Mouse (Mus musculus) adrenal gland (tissue): Measurements from ENCODE around the gene Pkib.

Source experiments
- intact Hi-C: fragments of 180-260 bp; cut with DNase I; formaldehyde crosslinking; loops from one replicate; pipeline ENCODE4 v1.15.1; 2025
- long read RNA-seq, 2 experiments: library from polyadenylated mRNA; unstranded; transcript quantifications; one replicate each; pipeline ENCODE4 v2.0.0; 2020; ENCODE audit warnings: borderline replicate concordance in 1 of 2; ENCODE audit not compliant: insufficient replicate concordance in 1 of 2

The Pkib gene
- long read RNA-seq, experiment 1, full-length matches to known transcripts = 2 of 2 reads
- long read RNA-seq, experiment 1, partial matches to known transcripts = 0 of 2 reads
- long read RNA-seq, experiment 1, other reads (novel, unspliced or antisense) = 0 of 2 reads
- long read RNA-seq, experiment 2, partial matches to known transcripts = 1 of 1 reads
- long read RNA-seq, experiment 2, other reads (novel, unspliced or antisense) = 0 of 1 reads

DNA sequence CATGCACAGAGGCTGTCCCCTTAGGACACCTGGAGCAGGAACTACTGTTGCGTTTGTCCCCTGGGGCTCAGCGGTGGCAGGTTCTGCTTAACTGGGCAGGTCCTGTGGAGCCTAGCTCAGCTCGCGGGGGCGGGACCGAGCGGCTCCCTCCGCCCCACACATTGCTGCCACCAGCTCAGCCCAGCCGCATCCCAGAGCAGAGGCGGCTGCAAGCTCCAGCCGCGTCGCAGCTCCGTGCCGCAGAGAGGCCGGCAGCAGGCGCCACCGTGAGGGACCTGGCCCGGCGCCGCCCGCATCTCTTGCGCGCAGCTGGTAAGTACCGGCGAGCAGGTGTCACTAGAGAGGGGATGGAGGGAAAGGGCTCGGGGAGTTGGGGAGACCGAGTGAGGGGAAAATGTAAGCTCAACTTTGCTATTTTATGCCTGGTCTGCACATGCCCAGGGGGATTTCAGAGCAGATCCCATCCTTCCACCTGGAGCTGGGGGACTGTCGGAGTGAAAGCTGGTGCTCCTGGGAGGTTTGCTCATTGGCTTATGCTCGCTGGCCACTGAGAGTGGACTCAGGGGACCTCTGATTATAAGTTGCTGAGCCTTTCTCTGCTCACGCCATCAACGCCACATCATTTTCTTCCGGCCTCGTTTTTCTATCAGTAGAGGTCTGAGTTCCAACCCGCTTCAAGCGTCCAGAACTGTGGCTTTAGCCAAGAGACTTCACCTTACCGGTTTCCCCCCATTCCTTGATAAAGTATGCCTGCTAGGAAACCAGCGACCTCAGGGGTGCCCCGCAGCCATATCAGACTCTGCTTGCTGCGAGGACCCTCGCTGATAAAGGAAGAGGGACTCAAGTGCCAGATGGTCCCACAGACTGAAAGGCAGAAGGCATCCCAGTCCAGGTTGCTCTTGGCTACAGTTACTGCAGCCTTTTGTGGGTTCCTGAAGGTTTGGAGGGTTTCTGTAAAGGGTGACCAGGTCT, at the start of gene Pkib:
TSS of gene Pkib (plus strand) at position 86 of the 972 bp plus-strand sequence.
- intact Hi-C loops = no loop called here

- intact Hi-C loops = no loop called here
These were observed 47.9 kb upstream of the Pkib start for GRCm38 (mm10) chr10:57583927-57584326.

- intact Hi-C loops = no loop called here
These were observed 37.5 kb upstream of the Pkib start for GRCm38 (mm10) chr10:57594266-57594665.

GRCm38 (mm10) chr10:57597172-57597571, 34.6 kb upstream of the Pkib start:
- intact Hi-C loops = no loop called here

GRCm38 (mm10) chr10:57602951-57603350, 28.8 kb upstream of the Pkib start:
- intact Hi-C loops = no loop called here

- intact Hi-C loops = no loop called here
These were observed 8.5 kb upstream of the Pkib start for GRCm38 (mm10) chr10:57623311-57623710.

GRCm38 (mm10) chr10:57627773-57628172, 4.0 kb upstream of the Pkib start:
- intact Hi-C loops = no loop called here

GRCm38 (mm10) chr10:57630557-57630956, 1.2 kb upstream of the Pkib start:
- intact Hi-C loops = no loop called here

DNA sequence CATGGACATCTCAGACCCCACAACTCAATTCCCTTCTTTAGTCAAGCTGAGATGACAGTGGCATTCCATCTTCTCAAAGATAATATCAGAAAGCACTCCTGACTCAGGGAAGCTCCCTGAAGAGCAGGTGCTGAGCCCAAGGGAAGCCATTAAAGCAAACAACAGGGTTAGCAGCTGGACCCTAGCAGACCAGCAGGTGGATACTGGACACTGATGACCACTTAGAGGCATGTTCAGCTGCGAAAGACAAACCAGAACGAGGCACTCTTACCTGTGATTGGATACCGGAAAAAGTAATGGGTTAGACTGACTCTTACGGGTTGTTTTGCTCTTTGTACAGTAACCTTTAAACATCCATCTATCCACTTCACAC, 1.1 kb downstream of the Pkib start:
- intact Hi-C loops = no loop called here

GRCm38 (mm10) chr10:57636970-57637369, 5.2 kb downstream of the Pkib start:
- intact Hi-C loops = no loop called here

GRCm38 (mm10) chr10:57638250-57638649, 6.5 kb downstream of the Pkib start:
- intact Hi-C loops = no loop called here

GRCm38 (mm10) chr10:57639540-57639939, 7.8 kb downstream of the Pkib start:
- intact Hi-C loops = no loop called here

GRCm38 (mm10) chr10:57653297-57653696, 21.5 kb downstream of the Pkib start:
- intact Hi-C loops = no loop called here

GRCm38 (mm10) chr10:57660505-57660904, 28.7 kb downstream of the Pkib start:
- intact Hi-C loops = no loop called here

DNA sequence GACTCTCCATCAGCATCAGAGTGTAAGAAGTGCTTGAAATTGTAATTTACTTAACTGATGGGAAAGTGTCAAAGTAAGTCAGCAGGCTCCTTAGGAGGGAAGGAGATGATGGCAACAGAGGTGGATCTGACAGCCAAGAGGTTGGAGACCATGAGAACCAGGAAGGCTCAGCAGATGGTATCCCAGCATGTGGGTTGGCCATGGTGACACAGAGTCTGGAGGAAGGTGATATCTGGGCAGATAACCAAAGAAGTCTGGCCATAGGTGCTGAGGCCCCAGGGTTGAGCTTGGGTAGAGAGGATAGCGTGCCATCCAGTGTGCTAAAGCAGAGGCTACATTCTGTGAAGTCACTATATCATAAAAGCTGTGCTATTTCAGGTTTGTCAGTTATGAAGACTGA, 32.0 kb downstream of the Pkib start:
- intact Hi-C loops = no loop called here

- intact Hi-C loops = no loop called here
These were observed 32.5 kb downstream of the Pkib start for GRCm38 (mm10) chr10:57664253-57664652.

- intact Hi-C loops = no loop called here
These were observed 44.0 kb downstream of the Pkib start for GRCm38 (mm10) chr10:57675740-57676139.

DNA sequence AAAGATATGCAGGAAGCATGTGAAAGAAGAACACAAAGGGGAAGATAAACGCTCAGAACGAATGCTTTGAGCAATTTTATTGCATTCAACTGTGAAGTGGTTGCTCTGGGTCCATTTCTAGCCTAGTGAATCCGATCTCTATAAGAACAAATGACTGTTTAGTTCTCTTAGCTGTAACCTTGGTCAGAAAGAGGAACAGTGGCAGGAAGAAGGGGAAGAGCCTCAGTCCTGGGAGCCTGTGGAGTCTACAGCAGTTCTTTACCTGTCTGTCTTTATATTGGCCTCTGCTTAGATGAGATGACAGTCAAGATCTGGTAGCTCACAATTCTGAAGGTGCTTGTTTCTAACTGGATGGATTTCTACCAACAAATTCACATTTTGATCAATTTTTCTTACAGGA, 56.2 kb downstream of the Pkib start:
- intact Hi-C loops = no loop called here

- intact Hi-C loops = no loop called here
These were observed 58.4 kb downstream of the Pkib start for GRCm38 (mm10) chr10:57690161-57690560.

DNA sequence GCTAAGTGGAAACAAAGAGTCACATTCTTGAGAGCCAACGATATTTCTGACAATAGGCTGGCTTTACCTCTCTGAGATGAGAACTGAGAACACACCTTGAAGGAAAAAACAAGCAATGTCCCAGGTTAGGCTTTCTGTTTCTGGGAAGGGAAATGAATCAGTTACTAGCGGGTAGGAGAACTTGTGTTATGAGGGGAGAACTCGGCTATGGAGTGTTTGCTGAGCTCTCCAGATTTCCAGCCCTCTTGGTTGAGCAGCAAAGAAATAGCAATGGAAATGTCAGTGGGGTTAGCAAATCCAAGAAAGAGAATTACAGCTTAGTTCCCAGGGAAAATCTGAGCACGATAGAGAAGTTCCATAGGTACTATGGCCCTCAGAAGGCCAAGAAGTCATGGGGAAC, 70.5 kb downstream of the Pkib start:
- intact Hi-C loops = no loop called here

DNA sequence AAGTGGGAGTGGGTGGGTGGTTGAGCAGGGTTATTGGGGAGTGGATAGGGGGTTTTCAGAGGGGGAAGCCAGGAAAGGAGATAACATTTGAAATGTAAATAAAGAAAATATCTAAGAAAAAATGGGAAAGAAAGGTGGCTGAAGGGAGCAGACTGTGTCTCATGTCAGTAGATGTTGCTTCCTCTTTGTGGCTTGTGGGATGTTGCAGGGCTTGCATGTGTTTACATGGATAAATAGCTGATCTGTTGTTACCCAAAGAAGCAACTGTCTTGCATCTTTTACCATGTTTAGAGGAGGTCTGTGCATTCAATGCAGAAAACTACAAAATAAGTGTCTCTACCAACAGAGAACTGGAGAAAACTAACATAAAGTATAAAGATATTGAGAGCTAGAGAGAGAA, 89.3 kb downstream of the Pkib start:
- intact Hi-C loops = no loop called here

DNA sequence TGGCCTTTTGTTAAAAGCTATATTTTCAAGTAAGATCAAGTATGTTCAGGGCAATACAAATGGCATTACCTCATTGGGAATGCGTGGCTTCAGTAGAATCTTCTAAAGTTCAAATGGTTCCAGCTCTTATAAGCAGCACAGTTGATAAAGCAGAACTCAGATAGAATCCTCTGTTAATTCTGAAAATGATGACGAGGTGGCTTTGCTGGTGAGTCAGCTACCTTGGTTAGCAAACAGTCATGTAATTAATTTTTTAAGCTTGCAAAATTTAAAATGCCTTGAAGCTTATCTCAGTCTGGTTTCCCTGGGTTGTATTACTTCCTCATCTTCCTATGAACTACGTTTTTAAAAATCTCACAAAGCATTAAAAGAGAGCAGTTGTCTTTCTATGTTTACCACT, 90.6 kb downstream of the Pkib start:
- intact Hi-C loops = no loop called here

- intact Hi-C loops = no loop called here
These were observed 95.9 kb downstream of the Pkib start for GRCm38 (mm10) chr10:57727666-57728065.
